Mouse (Mus musculus) thymus, adult 2 months (tissue): ENCODE data around the gene Thada.

ENCODE experiments used
- CTCF ChIP-seq: fragments of 200-500 bp; IDR thresholded peaks from 2 replicates; pipeline ENCODE4 v1.5.1; 2012; ENCODE audit warnings: mild to moderate bottlenecking, control low read depth, low read length, moderate library complexity, borderline replicate concordance; ENCODE audit not compliant: control insufficient read depth, poor library complexity, insufficient read depth; ENCODE audit errors: extremely low read depth
- POLR2A ChIP-seq: fragments of 200-500 bp; IDR thresholded peaks from 2 replicates; pipeline ENCODE4 v1.6.1; 2012; ENCODE audit warnings: mild to moderate bottlenecking, low read length, control low read depth, moderate library complexity; ENCODE audit not compliant: control insufficient read depth, poor library complexity, insufficient read depth; ENCODE audit errors: extremely low read depth

DNA sequence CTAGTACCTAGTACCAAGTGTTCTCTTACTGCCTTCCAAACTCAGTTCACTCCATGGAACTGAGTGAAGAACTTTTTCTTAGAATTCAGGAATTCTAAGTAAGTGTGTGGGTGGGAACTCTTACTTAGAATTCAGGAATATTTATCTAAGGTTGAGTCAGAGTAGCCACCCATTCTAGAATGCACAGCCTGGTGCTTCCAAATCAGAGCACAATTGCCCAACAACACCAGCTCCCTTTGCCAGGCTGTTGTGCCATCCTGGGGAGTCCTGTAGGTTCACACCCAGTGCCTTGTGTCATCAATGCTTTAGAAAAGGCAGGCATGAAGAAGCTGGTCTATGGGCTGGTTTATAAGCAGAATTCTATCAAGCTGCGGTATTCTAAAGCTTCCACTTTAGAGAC lies 145.4 kb downstream of the Thada start:
- TF ChIP-seq CTCF (no peak), POLR2A (no peak)
